Mouse (Mus musculus) liver, postnatal 0 days (tissue): ENCODE measurements around the gene Ing2.

Source experiments
- CTCF ChIP-seq: sonication (generic); IDR thresholded peaks from 2 replicates; pipeline ENCODE4 v1.5.1; 2016; ENCODE audit warnings: antibody characterized with exemption, low read depth
- EP300 ChIP-seq: IDR thresholded peaks from 2 replicates; pipeline ENCODE4 v1.6.1; 2016; ENCODE audit warnings: antibody characterized with exemption, low read depth, mild to moderate bottlenecking

DNA sequence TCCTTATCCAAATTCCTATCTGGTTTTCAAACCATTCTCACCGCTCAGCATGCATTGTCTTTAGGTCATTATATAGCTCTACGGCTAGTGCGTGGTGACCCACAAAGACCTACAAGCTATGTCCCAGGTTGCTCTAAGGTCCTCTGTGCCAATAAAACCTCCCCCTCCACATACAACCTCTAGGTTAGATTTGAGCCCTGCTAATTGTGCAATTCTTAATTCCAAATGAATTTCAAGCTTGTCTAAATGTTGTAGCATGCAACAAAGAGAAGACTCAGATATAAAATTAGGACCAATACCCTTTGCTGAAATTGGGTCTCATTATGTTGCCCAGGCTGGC lies 22.6 kb downstream of the Ing2 start:
- TF ChIP-seq CTCF, result no peak
- no peak for TF ChIP-seq EP300
